Mouse (Mus musculus) heart, adult 2 months (tissue): ENCODE measurements around the gene Naa60.
A peak's percentile ranks its signal among the peaks of the same experiment; 100 is the strongest.

Experiments used
- CTCF ChIP-seq: fragments of 200-600 bp; IDR thresholded peaks from 2 replicates; pipeline ENCODE4 v1.8.1; 2022; ENCODE audit warnings: antibody characterized with exemption, mild to moderate bottlenecking, moderate library complexity
- EP300 ChIP-seq: fragments of 200-500 bp; IDR thresholded peaks from 2 replicates; pipeline ENCODE4 v1.6.1; 2011; ENCODE audit warnings: low read depth, low read length, control low read depth; ENCODE audit not compliant: insufficient read depth

DNA sequence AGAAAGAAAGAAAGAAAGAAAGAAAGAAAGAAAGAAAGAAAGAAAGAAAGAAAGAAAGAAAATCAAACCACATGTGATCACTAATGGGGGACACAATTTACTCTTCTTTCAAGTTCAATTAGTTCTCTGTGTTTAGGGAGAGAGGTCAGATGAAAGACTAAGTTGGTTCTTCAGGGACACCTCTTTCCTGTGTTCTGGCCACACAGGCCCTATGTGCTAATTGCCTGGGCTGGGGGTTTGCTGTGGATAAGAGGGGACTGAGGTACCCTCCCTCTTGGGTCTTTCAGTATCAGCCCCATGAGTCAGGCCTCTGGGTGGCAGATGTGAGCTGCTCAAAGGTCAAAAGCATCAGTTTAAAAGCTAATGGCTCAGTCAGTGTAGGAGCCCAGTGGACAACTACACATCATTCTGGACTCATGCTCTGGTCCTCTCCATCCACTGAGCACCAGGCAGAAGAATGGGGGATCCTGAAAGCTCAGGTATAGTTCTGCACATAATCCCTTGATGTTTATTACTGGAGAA lies 41.5 kb upstream of the Naa60 start, which contains the start of gene Olfr15:
- TF ChIP-seq CTCF: peak; percentile 48
- TF ChIP-seq EP300: no peak
